In genomic region chr17:78163724-78164236, GRCm38 (mm10) we compare ENCODE assay signal across 10 mouse cellular contexts.
"Had no signal": no experiment of that assay in that cellular context is flagged by ENCODE, and none has a peak within 500 bp of the region (broad histone marks: within the 10 kb centered on the region; RNA-seq: fewer than 3 reads in every experiment).

No protein-coding gene starts in this region.

- H3K4me2 ChIP-seq: limb, embryonic 15.5 days; liver, embryonic 15.5 days; lung, embryonic 14.5 days; neural tube, embryonic 13.5 days had no signal

- H3K4me3 ChIP-seq: layer of hippocampus, adult 2 months; left cerebral cortex, adult 2 months; limb, embryonic 15.5 days; liver, embryonic 15.5 days; midbrain, embryonic 10.5 days; neural tube, embryonic 13.5 days had no signal

- H3K27me3 ChIP-seq: limb, embryonic 15.5 days; liver, embryonic 15.5 days; neural tube, embryonic 13.5 days had no signal

- H3K9ac ChIP-seq: limb, embryonic 15.5 days; liver, embryonic 15.5 days; lung, embryonic 14.5 days; neural tube, embryonic 13.5 days had no signal

- H3K27ac ChIP-seq: layer of hippocampus, adult 2 months; left cerebral cortex, adult 2 months; limb, embryonic 15.5 days; liver, embryonic 15.5 days; macrophage; midbrain, embryonic 10.5 days; neural tube, embryonic 13.5 days; stomach, postnatal 0 days had no signal

- H3K4me1 ChIP-seq: limb, embryonic 15.5 days; midbrain, embryonic 10.5 days; neural tube, embryonic 13.5 days had no signal

- H3K36me3 ChIP-seq: limb, embryonic 15.5 days; liver, embryonic 15.5 days; midbrain, embryonic 10.5 days; neural tube, embryonic 13.5 days had no signal

- ATAC-seq: midbrain, embryonic 16.5 days had no signal

- H3K9me3 ChIP-seq: limb, embryonic 15.5 days; liver, embryonic 15.5 days; midbrain, embryonic 10.5 days; neural tube, embryonic 13.5 days had no signal
